Mouse (Mus musculus) lung, postnatal 0 days (tissue): ENCODE data around the gene Rasgrp2.

Experiments used
- CTCF ChIP-seq: IDR thresholded peaks from 2 replicates; pipeline ENCODE4 v1.5.1; 2016; ENCODE audit warnings: antibody characterized with exemption, mild to moderate bottlenecking
- EP300 ChIP-seq: IDR thresholded peaks from 2 replicates; pipeline ENCODE4 v1.6.1; 2016; ENCODE audit warnings: antibody characterized with exemption, mild to moderate bottlenecking, control low read depth

DNA sequence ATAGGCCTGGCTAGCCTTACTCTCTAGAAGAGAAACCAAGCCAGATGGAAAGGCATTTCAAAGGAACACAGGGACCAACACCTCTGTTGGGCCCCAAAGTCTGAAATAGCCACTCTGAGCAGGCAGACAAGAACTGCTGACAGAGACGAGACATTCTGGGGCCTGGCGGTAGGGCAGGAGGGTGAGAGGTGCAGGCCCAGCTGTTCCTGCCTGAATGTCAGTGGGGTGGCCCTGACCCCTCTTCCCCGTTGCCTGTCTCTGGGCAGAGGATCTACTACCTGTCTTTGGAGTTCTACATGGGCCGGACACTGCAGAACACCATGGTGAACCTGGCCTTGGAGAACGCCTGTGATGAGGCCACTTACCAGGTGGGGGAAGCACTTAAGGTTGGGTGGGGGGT, 13.7 kb upstream of the Rasgrp2 start:
- TF ChIP-seq EP300 = no peak
- no peak for TF ChIP-seq CTCF
